Mouse (Mus musculus): ENCODE results near the gene Macrod2.

The Macrod2 gene

GRCm38 (mm10) chr2:140906123-140906522, 511.0 kb downstream of the Macrod2 start:
- DNase-seq (ENCODE audit: inconsistent ontology term): peak; percentile 95

GRCm38 (mm10) chr2:140911463-140911862, 516.4 kb downstream of the Macrod2 start:
- DNase-seq (ENCODE audit: inconsistent ontology term): no peak

- DNase-seq (ENCODE audit: inconsistent ontology term): no peak
These were observed 517.1 kb downstream of the Macrod2 start for GRCm38 (mm10) chr2:140912179-140912578.

- DNase-seq (ENCODE audit: inconsistent ontology term): no peak
These were observed 517.8 kb downstream of the Macrod2 start for GRCm38 (mm10) chr2:140912931-140913330.

- no peak for DNase-seq (ENCODE audit: inconsistent ontology term)
These were observed 518.7 kb downstream of the Macrod2 start for GRCm38 (mm10) chr2:140913679-140914412.

- DNase-seq (ENCODE audit: inconsistent ontology term): no peak
These were observed 531.8 kb downstream of the Macrod2 start for GRCm38 (mm10) chr2:140926922-140927321.

- DNase-seq (ENCODE audit: inconsistent ontology term): no peak
These were observed 539.4 kb downstream of the Macrod2 start for GRCm38 (mm10) chr2:140934483-140934882.

- DNase-seq (ENCODE audit: inconsistent ontology term): no peak
These were observed 554.4 kb downstream of the Macrod2 start for GRCm38 (mm10) chr2:140949461-140949860.

GRCm38 (mm10) chr2:140959246-140959645, 564.1 kb downstream of the Macrod2 start:
- no peak for DNase-seq (ENCODE audit: inconsistent ontology term)

GRCm38 (mm10) chr2:140970181-140970580, 575.1 kb downstream of the Macrod2 start:
- DNase-seq (ENCODE audit: inconsistent ontology term): no peak

GRCm38 (mm10) chr2:140971845-140972244, 576.7 kb downstream of the Macrod2 start:
- DNase-seq (ENCODE audit: inconsistent ontology term): no peak

GRCm38 (mm10) chr2:140985670-140986372, 590.7 kb downstream of the Macrod2 start:
- no peak for DNase-seq (ENCODE audit: inconsistent ontology term)

GRCm38 (mm10) chr2:141003846-141004245, 608.7 kb downstream of the Macrod2 start:
- no peak for DNase-seq (ENCODE audit: inconsistent ontology term)

- peak; percentile 62 for DNase-seq (ENCODE audit: inconsistent ontology term)
These were observed 609.2 kb downstream of the Macrod2 start for GRCm38 (mm10) chr2:141004326-141004725.

- DNase-seq (ENCODE audit: inconsistent ontology term): peak; percentile 38
These were observed 610.5 kb downstream of the Macrod2 start for GRCm38 (mm10) chr2:141005616-141006015.

- DNase-seq (ENCODE audit: inconsistent ontology term): no peak
These were observed 612.6 kb downstream of the Macrod2 start for GRCm38 (mm10) chr2:141007725-141008124.

- DNase-seq (ENCODE audit: inconsistent ontology term): peak; percentile 60
These were observed 613.3 kb downstream of the Macrod2 start for GRCm38 (mm10) chr2:141008458-141008857.

GRCm38 (mm10) chr2:141013443-141014165, 618.5 kb downstream of the Macrod2 start:
- peak; percentile 20 for DNase-seq (ENCODE audit: inconsistent ontology term)

GRCm38 (mm10) chr2:141022971-141023370, 627.9 kb downstream of the Macrod2 start:
- DNase-seq (ENCODE audit: inconsistent ontology term): no peak

- DNase-seq (ENCODE audit: inconsistent ontology term): no peak
These were observed 628.8 kb downstream of the Macrod2 start for GRCm38 (mm10) chr2:141023916-141024315.

GRCm38 (mm10) chr2:141024316-141025043, 629.4 kb downstream of the Macrod2 start:
- peak; percentile 83 for DNase-seq (ENCODE audit: inconsistent ontology term)
